Mouse (Mus musculus) urinary bladder, postnatal 10 days (tissue): ENCODE measurements around the gene Hist1h4k.
A peak's percentile ranks its signal among the peaks of the same experiment; 100 is the strongest.
"Not testable (repeated sequence)": the region's sequence is repeated elsewhere in the genome, so short reads cannot be mapped to it uniquely, and the experiment has no call there.

ENCODE experiments used
- DNase-seq: peaks from one replicate; pipeline ENCODE4 v3.0.0; 2022; ENCODE audit warnings: low spot score

The Hist1h4k gene

GRCm38 (mm10) chr13:21750159-21751017 is at the start of gene Hist1h4k:
Gene Hist1h4k (minus strand): TSS chr13:21750505.
- peak; percentile 51 for DNase-seq

GRCm38 (mm10) chr13:21797163-21797562 is 46.9 kb upstream of the Hist1h4k start:
- not testable (repeated sequence) for DNase-seq

- no peak for DNase-seq
These were observed 45.3 kb upstream of the Hist1h4k start for GRCm38 (mm10) chr13:21795584-21795983.

- DNase-seq: no peak
These were observed 40.4 kb upstream of the Hist1h4k start for GRCm38 (mm10) chr13:21790601-21791283.

GRCm38 (mm10) chr13:21789925-21790324 is 39.6 kb upstream of the Hist1h4k start:
- DNase-seq: no peak

- DNase-seq: no peak
These were observed 37.7 kb upstream of the Hist1h4k start for GRCm38 (mm10) chr13:21787760-21788593.

- peak; percentile 27 for DNase-seq
These were observed 36.8 kb upstream of the Hist1h4k start, which contains the start of the genes Hist1h2an and Hist1h2bp for GRCm38 (mm10) chr13:21786899-21787629. Gene Hist1h2an (minus strand): TSS chr13:21787218. Gene Hist1h2bp (plus strand): TSS chr13:21787461.

- no peak for DNase-seq
These were observed 36.0 kb upstream of the Hist1h4k start for GRCm38 (mm10) chr13:21786189-21786898.

GRCm38 (mm10) chr13:21784311-21784710 is 34.0 kb upstream of the Hist1h4k start:
- no peak for DNase-seq

- DNase-seq: no peak
These were observed 33.4 kb upstream of the Hist1h4k start for GRCm38 (mm10) chr13:21783734-21784161.

GRCm38 (mm10) chr13:21783255-21783617 is 32.9 kb upstream of the Hist1h4k start, which contains the start of gene Hist1h3i:
Gene Hist1h3i (minus strand): TSS chr13:21783370.
- no peak for DNase-seq

- not testable (repeated sequence) for DNase-seq
These were observed 32.3 kb upstream of the Hist1h4k start for GRCm38 (mm10) chr13:21782361-21783254.

- DNase-seq: no peak
These were observed 31.3 kb upstream of the Hist1h4k start for GRCm38 (mm10) chr13:21781639-21782038.

- no peak for DNase-seq
These were observed 30.8 kb upstream of the Hist1h4k start for GRCm38 (mm10) chr13:21781021-21781555.

GRCm38 (mm10) chr13:21779767-21780731 is 29.7 kb upstream of the Hist1h4k start, which contains the start of gene Hist1h1b:
Gene Hist1h1b (minus strand): TSS chr13:21780625.
- peak; percentile 9 for DNase-seq

GRCm38 (mm10) chr13:21778814-21779766 is 28.8 kb upstream of the Hist1h4k start:
- DNase-seq: peak; percentile 13

GRCm38 (mm10) chr13:21755707-21756106 is 5.4 kb upstream of the Hist1h4k start:
- no peak for DNase-seq
